Mouse (Mus musculus) forebrain, embryonic 11.5 days (tissue): Measurements from ENCODE around the gene Astn2. TPM values are rescaled to one million over a fixed set of nuclear protein-coding genes. Genes with fewer than 3 reads are reported as not detected.

Experiments
- ATAC-seq: fragments of 200-750 bp; cut with Nextera tagmentation; replicated peaks from 2 replicates; pipeline ENCODE4 v1.8.0; 2017; ENCODE audit warnings: moderate TSS enrichment; ENCODE audit not compliant: low FRiP score
- DNase-seq: peaks from one replicate; pipeline ENCODE4 v3.0.0-alpha.2; 2017; ENCODE audit warnings: low spot score
- H3K27ac ChIP-seq: fragments of 300-500 bp; sonication (generic); 2 replicates; pipeline ENCODE4 v1.5.1; 2014; ENCODE audit warnings: low read depth, low read length
- H3K27me3 ChIP-seq: fragments of 300-500 bp; sonication (generic); 2 replicates; pipeline ENCODE4 v1.6.1; 2014; ENCODE audit warnings: mild to moderate bottlenecking, low read length, mixed read lengths; ENCODE audit not compliant: control insufficient read depth, insufficient read depth
- H3K36me3 ChIP-seq: fragments of 300-500 bp; sonication (generic); 2 replicates; pipeline ENCODE4 v1.6.1; 2014; ENCODE audit warnings: mild to moderate bottlenecking, low read length, moderate library complexity, mixed read lengths; ENCODE audit not compliant: control insufficient read depth, insufficient read depth
- H3K4me1 ChIP-seq: fragments of 300-500 bp; sonication (generic); replicated peaks from 2 replicates; pipeline ENCODE4 v1.6.1; 2014; ENCODE audit warnings: low read length, mixed read lengths; ENCODE audit not compliant: control insufficient read depth, insufficient read depth
- H3K4me2 ChIP-seq: fragments of 300-500 bp; sonication (generic); 2 replicates; pipeline ENCODE4 v1.6.1; 2014; ENCODE audit warnings: low read depth, mild to moderate bottlenecking, low read length, moderate library complexity, mixed read lengths; ENCODE audit not compliant: severe bottlenecking
- H3K4me3 ChIP-seq: fragments of 300-500 bp; sonication (generic); 2 replicates; pipeline ENCODE4 v1.5.1; 2014; ENCODE audit warnings: low read depth, low read length
- H3K9ac ChIP-seq: fragments of 300-500 bp; sonication (generic); 2 replicates; pipeline ENCODE4 v1.6.1; 2014; ENCODE audit warnings: low read length
- H3K9me3 ChIP-seq: fragments of 300-500 bp; sonication (generic); 2 replicates; pipeline ENCODE4 v1.6.1; 2016; ENCODE audit warnings: low read length, mixed read lengths; ENCODE audit not compliant: control insufficient read depth
- WGBS: fragments of 180-500 bp; shearing (Covaris S2); extraction: QIAGEN DNeasy Blood & Tissue Kit; methylation state at CpG from one replicate; pipeline ENCODE4 v1.1.7; 2014; 5-methylcytosine and 5-hydroxymethylcytosine counted together
- polyA plus RNA-seq: library from polyadenylated mRNA; unstranded; fragments of >200 nt; fragmentation: Nextera tagmentation; extraction: Ambion mirVana; gene quantifications from 2 replicates; pipeline ENCODE4 v1.2.1, GENCODE M21; 2014

The Astn2 gene
- polyA plus RNA-seq, 1 experiment from 2014 or later, result 0.94 TPM

- no peak for DNase-seq
Observed at GRCm38 (mm10) chr4:66102037-66102436, 302.4 kb downstream of the Astn2 start.

GRCm38 (mm10) chr4:66097629-66098028 is 306.8 kb downstream of the Astn2 start:
- Histone ChIP-seq H3K4me3 (no peak overlapping the region), H3K27me3 (no peaks in the 10 kb centered on the region), H3K4me2 (no peak overlapping the region), H3K9ac (no peak overlapping the region), H3K27ac (no peak overlapping the region), H3K9me3 (no peaks in the 10 kb centered on the region), H3K4me1 (no peaks in the 10 kb centered on the region), H3K36me3 (no peaks in the 10 kb centered on the region)
- DNase-seq, result no peak
- no peak for ATAC-seq
- WGBS, result 80% methylated on average over 1 of the region's 1 CpGs

More at GRCm38 (mm10) chr4:66102037-66102436, 302.4 kb downstream of the Astn2 start:
- no peak overlapping the region for H3K4me3 ChIP-seq
- ATAC-seq, result no peak; the same call in 1 of the 2 replicates
- H3K9ac ChIP-seq, result no peak overlapping the region
- H3K27ac ChIP-seq, result no peak overlapping the region
- H3K9me3 ChIP-seq, result no peaks in the 10 kb centered on the region
- H3K4me2 ChIP-seq, result no peak overlapping the region
- H3K27me3 ChIP-seq, result no peaks in the 10 kb centered on the region
- no peaks in the 10 kb centered on the region for H3K36me3 ChIP-seq
- WGBS, result 28% methylated on average over 5 of the region's 5 CpGs
- H3K4me1 ChIP-seq, result no peaks in the 10 kb centered on the region

GRCm38 (mm10) chr4:66096104-66096503 is 308.3 kb downstream of the Astn2 start:
- H3K9me3 ChIP-seq, result no peaks in the 10 kb centered on the region
- H3K4me2 ChIP-seq, result no peak overlapping the region
- no peak for DNase-seq
- ATAC-seq, result no peak
- no peak overlapping the region for H3K9ac ChIP-seq
- 92% methylated on average over 2 of the region's 2 CpGs for WGBS
- no peak overlapping the region for H3K27ac ChIP-seq
- H3K27me3 ChIP-seq, result no peaks in the 10 kb centered on the region
- H3K4me3 ChIP-seq, result no peak overlapping the region
- H3K36me3 ChIP-seq, result no peaks in the 10 kb centered on the region
- no peaks in the 10 kb centered on the region for H3K4me1 ChIP-seq

- H3K4me2 ChIP-seq, result no peak overlapping the region
- ATAC-seq (no peak), DNase-seq (no peak)
- no peak overlapping the region for H3K4me3 ChIP-seq
- H3K36me3 ChIP-seq, result no peaks in the 10 kb centered on the region
- H3K9ac ChIP-seq, result no peak overlapping the region
- H3K9me3 ChIP-seq, result no peaks in the 10 kb centered on the region
- H3K27me3 ChIP-seq, result no peaks in the 10 kb centered on the region
- no peak overlapping the region for H3K27ac ChIP-seq
- no peaks in the 10 kb centered on the region for H3K4me1 ChIP-seq
Observed at GRCm38 (mm10) chr4:66057161-66057560, 347.2 kb downstream of the Astn2 start.

- no peak overlapping the region for H3K4me2 ChIP-seq
- no peaks in the 10 kb centered on the region for H3K36me3 ChIP-seq
- H3K27ac ChIP-seq, result no peak overlapping the region
- H3K27me3 ChIP-seq, result no peaks in the 10 kb centered on the region
- no peak overlapping the region for H3K9ac ChIP-seq
- DNase-seq (no peak), ATAC-seq (no peak)
- H3K4me3 ChIP-seq, result no peak overlapping the region
- no peaks in the 10 kb centered on the region for H3K4me1 ChIP-seq
- no peaks in the 10 kb centered on the region for H3K9me3 ChIP-seq
- WGBS, result 92% methylated on average over 4 of the region's 4 CpGs
Observed at GRCm38 (mm10) chr4:66055690-66056089, 348.7 kb downstream of the Astn2 start.

- Histone ChIP-seq H3K27me3 (no peaks in the 10 kb centered on the region), H3K4me1 (no peaks in the 10 kb centered on the region), H3K4me2 (no peak overlapping the region), H3K9me3 (no peaks in the 10 kb centered on the region), H3K4me3 (no peak overlapping the region), H3K27ac (no peak overlapping the region), H3K9ac (no peak overlapping the region), H3K36me3 (no peaks in the 10 kb centered on the region)
- WGBS, result 84% methylated on average over 3 of the region's 3 CpGs
- ATAC-seq, result no peak
- DNase-seq, result no peak
Observed at GRCm38 (mm10) chr4:66043014-66043672, 361.3 kb downstream of the Astn2 start.

GRCm38 (mm10) chr4:66033826-66034225 is 370.6 kb downstream of the Astn2 start:
- no peaks in the 10 kb centered on the region for H3K4me1 ChIP-seq
- H3K36me3 ChIP-seq, result no peaks in the 10 kb centered on the region
- H3K4me2 ChIP-seq, result no peak overlapping the region
- no peak for ATAC-seq
- no peak overlapping the region for H3K27ac ChIP-seq
- H3K9me3 ChIP-seq, result no peaks in the 10 kb centered on the region
- H3K27me3 ChIP-seq, result no peaks in the 10 kb centered on the region
- no peak for DNase-seq
- WGBS, result 73% methylated on average over 3 of the region's 3 CpGs
- H3K9ac ChIP-seq, result no peak overlapping the region
- H3K4me3 ChIP-seq, result no peak overlapping the region

GRCm38 (mm10) chr4:66031320-66031870 is 373.0 kb downstream of the Astn2 start:
- Histone ChIP-seq H3K4me1 (no peaks in the 10 kb centered on the region), H3K27me3 (peaks cover 6% of the 10 kb centered on the region; the same call in 1 of the 2 replicates), H3K36me3 (no peaks in the 10 kb centered on the region), H3K9ac (no peak overlapping the region), H3K4me3 (no peak overlapping the region), H3K27ac (no peak overlapping the region), H3K9me3 (no peaks in the 10 kb centered on the region), H3K4me2 (no peak overlapping the region)
- ATAC-seq (no peak; the same call in 1 of the 2 replicates), DNase-seq (no peak)
- 53% methylated on average over 9 of the region's 9 CpGs for WGBS

- WGBS, result 82% methylated on average over 4 of the region's 4 CpGs
- H3K4me3 ChIP-seq, result no peak overlapping the region
- H3K27me3 ChIP-seq, result peaks cover 7% of the 10 kb centered on the region; the same call in 1 of the 2 replicates
- H3K4me1 ChIP-seq, result no peaks in the 10 kb centered on the region
- no peak for DNase-seq
- no peak overlapping the region for H3K4me2 ChIP-seq
- no peaks in the 10 kb centered on the region for H3K9me3 ChIP-seq
- H3K9ac ChIP-seq, result no peak overlapping the region
- no peak overlapping the region for H3K27ac ChIP-seq
- ATAC-seq, result no peak
- H3K36me3 ChIP-seq, result no peaks in the 10 kb centered on the region
Observed at GRCm38 (mm10) chr4:66029901-66030300, 374.5 kb downstream of the Astn2 start.
